Mouse (Mus musculus) CH12.LX (cell line): ENCODE data around the gene Gm20388.

Source experiments
- CHD2 ChIP-seq: IDR thresholded peaks from 2 replicates; pipeline ENCODE4 v1.6.1; 2011; ENCODE audit warnings: low read length, improper control_type of control experiment
- CTCF ChIP-seq, 2 experiments: IDR thresholded peaks in 1 of 2; conservative IDR thresholded peaks in 1 of 2; 2 replicates each; pipeline ENCODE4 v1.5.1; 2011 to 2012; ENCODE audit warnings: low read depth in 2 of 2, low read length in 2 of 2, improper control_type of control experiment in 1 of 2, inconsistent platforms in 1 of 2, mild to moderate bottlenecking in 1 of 2, moderate library complexity in 1 of 2
- GABPA ChIP-seq: IDR thresholded peaks from 2 replicates; pipeline ENCODE4 v1.6.1; 2012; ENCODE audit warnings: low read depth, low read length, improper control_type of control experiment, inconsistent platforms; ENCODE audit not compliant: insufficient replicate concordance
- MAFK ChIP-seq: IDR thresholded peaks from 2 replicates; pipeline ENCODE4 v1.6.1; 2011; ENCODE audit warnings: low read length, improper control_type of control experiment; ENCODE audit not compliant: insufficient replicate concordance
- MAX ChIP-seq: IDR thresholded peaks from 2 replicates; pipeline ENCODE4 v1.6.1; 2011; ENCODE audit warnings: low read length, improper control_type of control experiment
- MXI1 ChIP-seq: IDR thresholded peaks from 2 replicates; pipeline ENCODE4 v1.6.1; 2011; ENCODE audit warnings: mild to moderate bottlenecking, low read depth, low read length, improper control_type of control experiment
- POLR2A ChIP-seq: IDR thresholded peaks from 2 replicates; pipeline ENCODE4 v1.6.1; 2011; ENCODE audit warnings: low read depth, mild to moderate bottlenecking, improper control_type of control experiment, low read length
- RCOR1 ChIP-seq: conservative IDR thresholded peaks from 2 replicates; pipeline ENCODE4 v1.6.1; 2012; ENCODE audit warnings: low read depth, mild to moderate bottlenecking, inconsistent platforms, low read length, improper control_type of control experiment
- TCF12 ChIP-seq: IDR thresholded peaks from 2 replicates; pipeline ENCODE4 v1.6.1; 2014; ENCODE audit warnings: low read depth, mild to moderate bottlenecking, inconsistent platforms, low read length, improper control_type of control experiment
- USF1 ChIP-seq: IDR thresholded peaks from 2 replicates; pipeline ENCODE4 v1.6.1; 2014; ENCODE audit warnings: low read depth, mild to moderate bottlenecking, inconsistent platforms, low read length, improper control_type of control experiment
- USF2 ChIP-seq: conservative IDR thresholded peaks from 2 replicates; pipeline ENCODE4 v1.6.1; 2011; ENCODE audit warnings: low read depth, low read length, improper control_type of control experiment
- ZC3H11A ChIP-seq: IDR thresholded peaks from 2 replicates; pipeline ENCODE4 v1.6.1; 2012; ENCODE audit warnings: low read depth, mild to moderate bottlenecking, inconsistent platforms, low read length, improper control_type of control experiment

GRCm38 (mm10) chr8:123361082-123361739 is 3450.6 kb downstream of the Gm20388 start:
- no peak for TF ChIP-seq RCOR1
- no peak for TF ChIP-seq USF2
- TF ChIP-seq TCF12: no peak
- TF ChIP-seq MXI1: no peak
- no peak for TF ChIP-seq POLR2A
- peak; percentile 91 to 94 for TF ChIP-seq CTCF (conservative IDR thresholded peaks at IDR 0.05 in 1 of 2, IDR thresholded peaks at IDR 0.05 in 1 of 2; ENCODE audit: low read depth in 2 of 2, low read length in 2 of 2)
- TF ChIP-seq MAX: peak; percentile 34; the same call in 1 of the 2 replicates
- TF ChIP-seq MAFK: no peak
- no peak for TF ChIP-seq GABPA
- no peak for TF ChIP-seq CHD2
- TF ChIP-seq ZC3H11A: no peak
- no peak for TF ChIP-seq USF1
